Mouse (Mus musculus) G1E (cell line): ENCODE measurements around the gene Dusp28. TPM values are rescaled to one million over a fixed set of nuclear protein-coding genes. Genes with fewer than 3 reads are reported as not detected.

Experiments
- ATAC-seq: 2 replicates; pipeline ENCODE4 v1.8.0; 2016; ENCODE audit warnings: mild to moderate bottlenecking; ENCODE audit not compliant: insufficient number of reproducible peaks, poor library complexity, low FRiP score, severe bottlenecking; ENCODE audit errors: extremely low read depth
- DNase-seq: peaks from one replicate; pipeline ENCODE4 v3.0.0; 2012; ENCODE audit warnings: low spot score
- H3K27me3 ChIP-seq: 2 replicates; pipeline ENCODE4 v1.6.1; 2012; ENCODE audit warnings: mild to moderate bottlenecking, low read length, inconsistent platforms; ENCODE audit not compliant: insufficient read depth
- H3K36me3 ChIP-seq: replicated peaks from 2 replicates; pipeline ENCODE3; 2012; ENCODE audit warnings: mild to moderate bottlenecking, inconsistent platforms
- H3K4me1 ChIP-seq: 2 replicates; pipeline ENCODE4 v1.6.1; 2012; ENCODE audit warnings: low read depth, low read length, inconsistent platforms, mixed read lengths; ENCODE audit not compliant: insufficient read depth
- H3K4me3 ChIP-seq: 2 replicates; pipeline ENCODE4 v1.5.1; 2012; ENCODE audit warnings: low read depth, mild to moderate bottlenecking, inconsistent platforms, low read length, moderate library complexity, mixed read lengths
- H3K9me3 ChIP-seq: replicated peaks from 2 replicates; pipeline ENCODE4 v1.6.1; 2012; ENCODE audit warnings: inconsistent platforms
- CTCF ChIP-seq: IDR thresholded peaks from 2 replicates; pipeline ENCODE4 v1.5.1; 2012; ENCODE audit warnings: low read depth, low read length, inconsistent platforms, mixed read lengths
- GATA1 ChIP-seq: IDR thresholded peaks from 2 replicates; pipeline ENCODE4 v1.6.1; 2012; ENCODE audit warnings: borderline replicate concordance, low read length, inconsistent platforms, mixed read lengths
- GATA2 ChIP-seq: IDR thresholded peaks from 2 replicates; pipeline ENCODE4 v1.6.1; 2012; ENCODE audit warnings: low read depth, low read length, inconsistent platforms, borderline replicate concordance
- POLR2AphosphoS5 ChIP-seq: IDR thresholded peaks from 2 replicates; pipeline ENCODE4 v1.6.1; 2012; ENCODE audit warnings: low read depth, low read length, inconsistent platforms; ENCODE audit not compliant: insufficient replicate concordance
- TAL1 ChIP-seq: conservative IDR thresholded peaks from 2 replicates; pipeline ENCODE4 v1.6.1; 2012; ENCODE audit warnings: low read depth, low read length, inconsistent platforms, mixed read lengths
- polyA plus RNA-seq: library from polyadenylated mRNA; stranded (reverse); fragments of >175 nt; gene quantifications from 2 replicates; pipeline ENCODE4 v1.2.3, GENCODE M21; 2012
- total RNA-seq, 2 experiments: library from RNA; stranded (forward) in 1 of 2; stranded (reverse) in 1 of 2; fragments of 200-1000 nt in 1 of 2; fragments of >200 nt in 1 of 2; fragmentation: Nextera tagmentation in 1 of 2; gene quantifications; 2 replicates each; pipeline ENCODE4 v1.2.3; 2014 to 2017

Dusp28 gene
- total and polyA plus RNA-seq, 3 experiments = 4.9 to 13.2 (median 8.0) TPM

GRCm38 (mm10) chr1:92920474-92921200, 13.9 kb downstream of the Dusp28 start:
- Histone ChIP-seq H3K4me1 (peaks cover 16% of the 10 kb centered on the region), H3K36me3 (peaks cover 67% of the 10 kb centered on the region), H3K27me3 (no peaks in the 10 kb centered on the region; the same call in 1 of the 2 replicates), H3K9me3 (no peaks in the 10 kb centered on the region), H3K4me3 (no peak overlapping the region)
- ATAC-seq (peak; percentile 23), DNase-seq (no peak)
- TF ChIP-seq CTCF = no peak
- no peak for TF ChIP-seq TAL1
- no peak for TF ChIP-seq GATA2

GRCm38 (mm10) chr1:92921496-92921895, 14.7 kb downstream of the Dusp28 start:
- ATAC-seq = no peak
- TF ChIP-seq TAL1 (no peak), GATA2 (no peak), GATA1 (no peak), CTCF (no peak), POLR2AphosphoS5 (no peak)
- H3K36me3 ChIP-seq = peaks cover 58% of the 10 kb centered on the region
- peaks cover 3% of the 10 kb centered on the region; the same call in 1 of the 2 replicates for H3K27me3 ChIP-seq
- H3K9me3 ChIP-seq = no peaks in the 10 kb centered on the region
- H3K4me1 ChIP-seq = peaks cover 16% of the 10 kb centered on the region
- no peak overlapping the region for H3K4me3 ChIP-seq
- no peak for DNase-seq

GRCm38 (mm10) chr1:92930171-92930706, 23.5 kb downstream of the Dusp28 start:
- no peak for ATAC-seq
- Histone ChIP-seq H3K4me3 (no peak overlapping the region), H3K27me3 (peaks cover 28% of the 10 kb centered on the region), H3K36me3 (peaks cover 10% of the 10 kb centered on the region), H3K4me1 (peaks cover 20% of the 10 kb centered on the region), H3K9me3 (no peaks in the 10 kb centered on the region)
- no peak for TF ChIP-seq GATA1
- no peak for TF ChIP-seq GATA2
- no peak for TF ChIP-seq POLR2AphosphoS5
- TF ChIP-seq CTCF = no peak
- TF ChIP-seq TAL1 = no peak
- no peak for DNase-seq

GRCm38 (mm10) chr1:92933611-92934010, 26.8 kb downstream of the Dusp28 start:
- DNase-seq = peak; percentile 40
- no peaks in the 10 kb centered on the region for H3K9me3 ChIP-seq
- TF ChIP-seq POLR2AphosphoS5 = no peak
- TF ChIP-seq GATA1 = no peak
- TF ChIP-seq GATA2 = no peak
- TF ChIP-seq CTCF = no peak
- TF ChIP-seq TAL1 = no peak
- H3K27me3 ChIP-seq = peaks cover 9% of the 10 kb centered on the region
- H3K36me3 ChIP-seq = peaks cover 34% of the 10 kb centered on the region
- peaks cover 45% of the 10 kb centered on the region for H3K4me1 ChIP-seq
- H3K4me3 ChIP-seq = peak overlapping the region; percentile 79
- ATAC-seq = no peak

GRCm38 (mm10) chr1:92934182-92934827, 27.5 kb downstream of the Dusp28 start, which contains the start of gene Capn10:
TSS of gene Capn10 (plus strand) at chr1:92934376.
- Histone ChIP-seq H3K4me3 (peak within 1 kb of the TSS; percentile 79), H3K4me1 (peaks cover 45% of the 10 kb centered on the region), H3K36me3 (peaks cover 41% of the 10 kb centered on the region), H3K27me3 (peaks cover 2% of the 10 kb centered on the region), H3K9me3 (no peaks in the 10 kb centered on the region)
- TF ChIP-seq TAL1 = no peak
- TF ChIP-seq CTCF = no peak
- peak; percentile 78; the same call in 1 of the 2 replicates for TF ChIP-seq POLR2AphosphoS5
- DNase-seq (peak; percentile 98), ATAC-seq (peak; percentile 92)

GRCm38 (mm10) chr1:92935054-92935962, 28.5 kb downstream of the Dusp28 start:
- peak; percentile 50 for DNase-seq
- peak overlapping the region; percentile 79 for H3K4me3 ChIP-seq
- H3K27me3 ChIP-seq = no peaks in the 10 kb centered on the region
- peaks cover 51% of the 10 kb centered on the region for H3K36me3 ChIP-seq
- ATAC-seq = no peak
- peaks cover 45% of the 10 kb centered on the region for H3K4me1 ChIP-seq
- TF ChIP-seq POLR2AphosphoS5 (no peak), TAL1 (no peak), GATA1 (no peak), GATA2 (no peak), CTCF (no peak)
- no peaks in the 10 kb centered on the region for H3K9me3 ChIP-seq
